Mouse (Mus musculus) liver, embryonic 14 days (tissue): Measurements from ENCODE around the gene Zfp668. TPM values are rescaled to one million over a fixed set of nuclear protein-coding genes. Genes with fewer than 3 reads are reported as not detected.

ENCODE experiments used
- polyA plus RNA-seq: library from polyadenylated mRNA; depleted of rRNA; stranded (reverse); fragments of >200 nt; gene quantifications from 2 replicates; pipeline ENCODE4 v1.2.3, GENCODE M21; 2012; rRNA removed

The Zfp668 gene
- 2.2 and 2.9 TPM in 2 replicates for polyA plus RNA-seq

GRCm38 (mm10) chr7:127876467-127877348 is at the start of gene Zfp668:
Gene Zfp668 (minus strand): TSS chr7:127876828.

GRCm38 (mm10) chr7:127912190-127912871 is 35.7 kb upstream of the Zfp668 start, which contains the start of gene Kat8:
Gene Kat8 (plus strand): TSS chr7:127912516.

GRCm38 (mm10) chr7:127903971-127904796 is 27.6 kb upstream of the Zfp668 start, which contains the start of gene Bckdk:
Gene Bckdk (plus strand): TSS chr7:127904082.

GRCm38 (mm10) chr7:127895442-127895841 is 18.8 kb upstream of the Zfp668 start, which contains the start of the genes Gm21974 and Vkorc1:
Gene Gm21974 (minus strand): TSS chr7:127895454.
Gene Vkorc1 (minus strand): TSS chr7:127895617.

GRCm38 (mm10) chr7:127890798-127891197 is 14.2 kb upstream of the Zfp668 start, which contains the start of gene Prss53:
Gene Prss53 (minus strand): TSS chr7:127890970.

GRCm38 (mm10) chr7:127876041-127876466 is 574 bp downstream of the Zfp668 start, which contains the start of gene Zfp646:
Gene Zfp646 (plus strand): TSS chr7:127876221.

GRCm38 (mm10) chr7:127824176-127824871 is 52.3 kb downstream of the Zfp668 start, which contains the start of the genes Stx4a and Stx1b:
Gene Stx4a (plus strand): TSS chr7:127824294.
Gene Stx1b (minus strand): TSS chr7:127824549.

Other genes starting within 250 kb of the Zfp668 start
- 12.5 and 12.9 TPM in 2 replicates for gene Bcl7c, start 167.9 kb downstream of the Zfp668 start, polyA plus RNA-seq
- gene Ctf1, start 164.1 kb downstream of the Zfp668 start, polyA plus RNA-seq: 2.0 and 2.3 TPM in 2 replicates
- gene Ctf2, start 144.7 kb downstream of the Zfp668 start, polyA plus RNA-seq: not detected in 2 replicates
- 10.2 and 11.0 TPM in 2 replicates for gene Fbxl19, start 132.3 kb downstream of the Zfp668 start, polyA plus RNA-seq
- 4.6 and 6.9 TPM in 2 replicates for gene Orai3, start 107.0 kb downstream of the Zfp668 start, polyA plus RNA-seq
- gene Setd1a, start 100.2 kb downstream of the Zfp668 start, polyA plus RNA-seq: 4.3 and 6.2 TPM in 2 replicates
- 0.90 and 1.2 TPM in 2 replicates for gene Gm49388, start 91.2 kb downstream of the Zfp668 start, polyA plus RNA-seq
- gene Hsd3b7, start 76.2 kb downstream of the Zfp668 start, polyA plus RNA-seq: 39.0 and 44.6 TPM in 2 replicates
- gene Stx4a, start 52.5 kb downstream of the Zfp668 start, polyA plus RNA-seq: 36.4 and 37.2 TPM in 2 replicates
- 1.1 TPM in 2 replicates for gene Stx1b, start 52.3 kb downstream of the Zfp668 start, polyA plus RNA-seq
- gene Zfp646, start 607 bp downstream of the Zfp668 start, polyA plus RNA-seq: 6.1 and 7.2 TPM in 2 replicates
- 0.37 and 0.40 TPM in 2 replicates for gene Prss53, start 14.1 kb upstream of the Zfp668 start, polyA plus RNA-seq
- gene Gm21974, start 18.6 kb upstream of the Zfp668 start, polyA plus RNA-seq: not detected in 2 replicates
- gene Vkorc1, start 18.8 kb upstream of the Zfp668 start, polyA plus RNA-seq: 65.8 and 72.2 TPM in 2 replicates
- 24.1 and 27.2 TPM in 2 replicates for gene Bckdk, start 27.3 kb upstream of the Zfp668 start, polyA plus RNA-seq
- 12.5 and 14.2 TPM in 2 replicates for gene Kat8, start 35.7 kb upstream of the Zfp668 start, polyA plus RNA-seq
- 7.2 and 8.8 TPM in 2 replicates for gene Prss8, start 53.3 kb upstream of the Zfp668 start, polyA plus RNA-seq
- 1.6 and 2.2 TPM in 2 replicates for gene Prss36, start 69.9 kb upstream of the Zfp668 start, polyA plus RNA-seq
- 279 and 290 TPM in 2 replicates for gene Fus, start 90.6 kb upstream of the Zfp668 start, polyA plus RNA-seq
- 16.5 and 20.1 TPM in 2 replicates for gene Pycard, start 117.0 kb upstream of the Zfp668 start, polyA plus RNA-seq
- 0.05 and 0.67 TPM in 2 replicates for gene Trim72, start 127.1 kb upstream of the Zfp668 start, polyA plus RNA-seq
- gene Itgam, start 185.8 kb upstream of the Zfp668 start, polyA plus RNA-seq: 2.0 and 2.8 TPM in 2 replicates
- 0.01 TPM in 1 of 2 replicates, not detected in the other for gene Gm49368, start 185.9 kb upstream of the Zfp668 start, polyA plus RNA-seq